Mouse (Mus musculus): Measurements from ENCODE around the gene 1700042G07Rik. TPM values are rescaled to one million over a fixed set of nuclear protein-coding genes. Genes with fewer than 3 reads are reported as not detected.

The 1700042G07Rik gene
- total RNA-seq, 2 experiments from 2014 or later, result not detected

Other genes starting within 250 kb of the 1700042G07Rik start
- not detected for gene Dmbx1, start 233.4 kb upstream of the 1700042G07Rik start, total RNA-seq (2021)
- gene Faah, start 155.4 kb upstream of the 1700042G07Rik start, total RNA-seq (2021), result 10 to 100 TPM; 88.4 to 89.8 TPM
- 10 to 100 TPM; 10.7 to 11.4 TPM for gene Nsun4, start 119.5 kb upstream of the 1700042G07Rik start, total RNA-seq (2021)
- 100 to 1,000 TPM; 444 to 446 TPM for gene Uqcrh, start 98.3 kb upstream of the 1700042G07Rik start, total RNA-seq (2021)
- gene Lrrc41, start 98.1 kb upstream of the 1700042G07Rik start, total RNA-seq (2021), result 10 to 100 TPM; 45.3 to 47.7 TPM
- gene Rad54l, start 49.7 kb upstream of the 1700042G07Rik start, total RNA-seq (2021), result under 1 TPM; 0.32 to 0.64 TPM
- 10 to 100 TPM; 73.5 to 77.6 TPM for gene Pomgnt1, start 49.5 kb upstream of the 1700042G07Rik start, total RNA-seq (2021)
- gene Lurap1, start 22.0 kb upstream of the 1700042G07Rik start, total RNA-seq (2021), result 10 to 100 TPM; 27.9 to 32.8 TPM
- gene Tspan1, start 5.8 kb upstream of the 1700042G07Rik start, total RNA-seq (2021), result under 1 TPM; 0.23 to 0.27 TPM
- gene Gm49337, start within 50 bp of the 1700042G07Rik start, total RNA-seq (2021), result not detected
- 10 to 100 TPM; 37.7 to 44.0 TPM for gene Pik3r3, start 48.2 kb downstream of the 1700042G07Rik start, total RNA-seq (2021)

Data from left cerebral cortex, postnatal 25 days (tissue).